Mouse (Mus musculus): ENCODE results near the gene Tgif1. TPM values are rescaled to one million over a fixed set of nuclear protein-coding genes. Genes with fewer than 3 reads are reported as not detected.
"Not testable (repeated sequence)": the region's sequence is repeated elsewhere in the genome, so short reads cannot be mapped to it uniquely, and the experiment has no call there.

Tgif1 gene
- polyA plus RNA-seq, 1 experiment from 2014 or later = 10.9 TPM

DNA sequence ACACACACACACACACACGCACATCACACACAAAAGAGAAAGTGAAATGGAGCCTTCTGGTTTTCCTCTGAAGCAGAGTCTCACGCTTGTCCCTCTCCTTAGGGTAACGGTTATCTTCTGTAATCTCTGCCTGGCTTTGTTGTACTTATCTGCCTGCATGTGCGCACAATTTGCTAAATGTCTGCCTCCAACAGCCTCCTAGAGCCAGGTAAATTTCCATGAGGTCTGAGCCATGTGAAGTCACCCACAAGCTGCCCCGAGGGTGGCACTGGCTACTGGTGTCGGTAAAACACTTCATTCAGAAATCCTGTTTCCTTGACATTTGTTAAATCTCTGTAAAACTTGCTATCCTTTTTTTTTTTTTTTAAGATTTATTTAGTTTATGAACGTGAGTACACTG is 15.3 kb downstream of the Tgif1 start:
- 89% methylated on average over 7 of the region's 7 CpGs for WGBS
- Histone ChIP-seq H3K27me3 (ENCODE audit: control insufficient read depth, insufficient read depth, low read length) (no peaks in the 10 kb centered on the region), H3K27ac (ENCODE audit: low read depth, low read length) (no peak overlapping the region), H3K36me3 (ENCODE audit: control insufficient read depth, insufficient read depth, low read length) (no peaks in the 10 kb centered on the region), H3K4me3 (ENCODE audit: low read depth, low read length) (no peak overlapping the region), H3K9me3 (ENCODE audit: control insufficient read depth, low read length) (no peaks in the 10 kb centered on the region), H3K4me2 (ENCODE audit: low read depth, low read length) (no peak overlapping the region), H3K9ac (replicated peaks; ENCODE audit: low read depth, low read length) (no peak overlapping the region), H3K4me1 (ENCODE audit: control insufficient read depth, insufficient read depth, low read length) (peaks cover 7% of the 10 kb centered on the region; the same call in 1 of the 2 replicates)
- no peak for ATAC-seq (ENCODE audit: low read depth)

DNA sequence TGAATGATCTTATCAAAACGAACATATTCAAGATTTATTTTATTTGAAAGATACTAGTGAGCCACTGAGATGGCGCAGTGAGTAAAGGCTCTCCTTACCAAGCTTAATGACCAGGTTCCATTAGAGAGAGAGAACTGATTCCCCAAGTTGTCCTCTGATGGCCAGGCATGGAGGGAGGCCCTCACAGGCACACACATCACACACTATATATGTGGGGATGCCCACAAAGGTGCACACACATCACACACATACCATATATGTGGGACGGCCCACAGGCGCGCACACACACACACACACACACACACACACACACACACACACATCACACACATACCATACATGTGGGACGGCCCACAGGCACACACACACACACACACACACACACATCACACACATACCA is 15.9 kb downstream of the Tgif1 start:
- WGBS = 90% methylated on average over 5 of the region's 6 CpGs
- not testable (repeated sequence) for H3K36me3 ChIP-seq (ENCODE audit: control insufficient read depth, insufficient read depth, low read length); H3K4me1 ChIP-seq (ENCODE audit: control insufficient read depth, insufficient read depth, low read length); H3K9ac ChIP-seq (replicated peaks; ENCODE audit: low read depth, low read length); H3K27ac ChIP-seq (ENCODE audit: low read depth, low read length); H3K4me2 ChIP-seq (ENCODE audit: low read depth, low read length); H3K27me3 ChIP-seq (ENCODE audit: control insufficient read depth, insufficient read depth, low read length); H3K4me3 ChIP-seq (ENCODE audit: low read depth, low read length); H3K9me3 ChIP-seq (ENCODE audit: control insufficient read depth, low read length); ATAC-seq (ENCODE audit: low read depth)

DNA sequence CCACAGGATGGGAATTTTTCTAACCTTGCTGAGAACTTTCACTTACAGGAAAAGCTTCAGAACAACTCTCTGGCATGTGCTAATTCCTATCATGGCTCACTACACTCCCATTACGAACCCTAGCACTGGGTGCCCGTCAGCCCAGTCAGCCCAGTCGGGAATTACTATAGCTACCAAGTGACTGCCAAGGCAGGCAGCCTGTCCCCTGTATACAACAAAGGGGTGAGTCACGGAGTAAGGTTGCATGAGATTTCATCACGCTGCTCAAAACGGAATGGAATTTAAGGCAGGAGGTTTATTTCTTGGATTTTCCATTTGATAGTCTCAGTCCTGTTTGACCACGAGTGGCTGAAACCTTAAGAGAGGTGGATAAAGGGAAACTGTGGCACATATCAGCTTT is 16.5 kb downstream of the Tgif1 start:
- WGBS = 60% methylated on average over 7 of the region's 7 CpGs
- H3K27ac ChIP-seq (ENCODE audit: low read depth, low read length) = no peak overlapping the region
- no peak for ATAC-seq (ENCODE audit: low read depth)
- no peak overlapping the region for H3K4me2 ChIP-seq (ENCODE audit: low read depth, low read length)
- no peak overlapping the region for H3K9ac ChIP-seq (replicated peaks; ENCODE audit: low read depth, low read length)
- H3K36me3 ChIP-seq (ENCODE audit: control insufficient read depth, insufficient read depth, low read length) = no peaks in the 10 kb centered on the region
- H3K4me3 ChIP-seq (ENCODE audit: low read depth, low read length) = no peak overlapping the region
- no peaks in the 10 kb centered on the region for H3K9me3 ChIP-seq (ENCODE audit: control insufficient read depth, low read length)
- peaks cover 7% of the 10 kb centered on the region; the same call in 1 of the 2 replicates for H3K4me1 ChIP-seq (ENCODE audit: control insufficient read depth, insufficient read depth, low read length)
- H3K27me3 ChIP-seq (ENCODE audit: control insufficient read depth, insufficient read depth, low read length) = no peaks in the 10 kb centered on the region

DNA sequence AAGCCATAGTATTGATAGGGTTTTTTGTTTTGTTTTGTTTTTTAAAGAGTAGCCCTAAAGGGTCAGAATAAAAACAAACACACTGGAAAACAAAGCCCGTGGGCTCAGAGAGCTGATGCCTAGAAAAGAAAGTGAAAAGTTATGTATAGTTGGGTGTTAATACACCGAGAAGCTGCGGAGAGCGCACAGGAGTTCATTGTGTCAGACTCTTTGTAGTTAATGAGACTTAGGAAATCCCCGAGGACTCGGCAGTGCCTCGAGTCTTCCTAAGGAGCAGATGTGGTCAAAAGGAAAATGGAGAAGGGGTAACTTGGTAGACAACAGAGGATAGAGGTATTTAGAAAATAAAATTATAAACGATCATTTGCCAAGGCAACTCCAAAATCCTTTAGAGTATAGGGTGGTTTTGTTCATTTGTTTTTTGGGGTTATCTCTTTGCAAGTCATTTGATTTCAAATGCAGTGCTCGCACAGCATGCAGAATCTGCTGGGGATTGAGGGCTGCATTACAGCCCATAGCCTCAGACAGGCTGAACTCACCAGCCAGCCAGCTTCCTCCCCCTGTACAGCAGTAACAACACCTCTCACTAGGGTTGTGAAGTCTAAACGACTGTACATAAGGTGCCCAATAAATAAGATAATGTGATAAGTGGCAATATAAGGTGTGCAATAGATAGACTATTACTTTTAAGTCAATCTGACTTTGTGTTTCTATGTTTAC is 18.1 kb downstream of the Tgif1 start:
- ATAC-seq (ENCODE audit: low read depth) = no peak
- 2% methylated on average over 10 of the region's 10 CpGs for WGBS
- Histone ChIP-seq H3K4me3 (ENCODE audit: low read depth, low read length) (peak overlapping the region; percentile 43), H3K4me2 (ENCODE audit: low read depth, low read length) (peak overlapping the region; percentile 94), H3K9me3 (ENCODE audit: control insufficient read depth, low read length) (no peaks in the 10 kb centered on the region), H3K36me3 (ENCODE audit: control insufficient read depth, insufficient read depth, low read length) (no peaks in the 10 kb centered on the region), H3K9ac (replicated peaks; ENCODE audit: low read depth, low read length) (peak overlapping the region; percentile 51; the same call in 1 of the 2 replicates), H3K27ac (ENCODE audit: low read depth, low read length) (no peak overlapping the region), H3K4me1 (ENCODE audit: control insufficient read depth, insufficient read depth, low read length) (peaks cover 7% of the 10 kb centered on the region; the same call in 1 of the 2 replicates), H3K27me3 (ENCODE audit: control insufficient read depth, insufficient read depth, low read length) (no peaks in the 10 kb centered on the region)

DNA sequence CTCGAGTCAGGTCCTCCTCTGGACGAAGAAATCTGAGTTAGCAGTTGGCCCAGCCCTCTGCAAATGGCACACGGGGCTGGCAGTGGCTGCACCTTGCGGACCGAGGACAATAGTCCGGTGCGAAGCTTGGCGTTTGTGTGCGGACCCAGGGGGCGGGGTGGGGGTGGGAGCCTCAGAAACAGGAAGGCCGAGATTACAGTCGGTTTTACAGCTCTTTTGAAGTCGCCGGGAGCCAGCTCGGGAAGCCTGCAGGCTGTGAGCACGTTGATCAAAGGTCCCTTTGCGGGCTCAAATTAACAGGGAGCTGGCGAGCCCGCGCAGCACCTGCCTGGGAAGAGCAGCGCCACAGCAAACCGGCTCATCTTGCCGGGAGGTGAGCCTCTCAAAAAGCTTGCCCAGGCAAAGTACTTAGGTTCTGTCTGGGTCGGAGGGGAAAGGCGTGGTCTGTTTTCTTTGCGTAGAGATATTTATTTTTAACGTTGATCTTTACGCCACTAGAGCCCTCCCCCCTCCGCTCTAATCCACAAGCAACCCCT is 18.8 kb downstream of the Tgif1 start:
- no peaks in the 10 kb centered on the region for H3K27me3 ChIP-seq (ENCODE audit: control insufficient read depth, insufficient read depth, low read length)
- H3K4me3 ChIP-seq (ENCODE audit: low read depth, low read length) = peak overlapping the region; percentile 43
- ATAC-seq (ENCODE audit: low read depth) = peak; percentile 65
- no peak overlapping the region for H3K27ac ChIP-seq (ENCODE audit: low read depth, low read length)
- under 1% methylated on average over 29 of the region's 29 CpGs for WGBS
- peak overlapping the region; percentile 51; the same call in 1 of the 2 replicates for H3K9ac ChIP-seq (replicated peaks; ENCODE audit: low read depth, low read length)
- H3K4me1 ChIP-seq (ENCODE audit: control insufficient read depth, insufficient read depth, low read length) = peaks cover 7% of the 10 kb centered on the region; the same call in 1 of the 2 replicates
- no peaks in the 10 kb centered on the region for H3K36me3 ChIP-seq (ENCODE audit: control insufficient read depth, insufficient read depth, low read length)
- peak overlapping the region; percentile 94 for H3K4me2 ChIP-seq (ENCODE audit: low read depth, low read length)
- no peaks in the 10 kb centered on the region for H3K9me3 ChIP-seq (ENCODE audit: control insufficient read depth, low read length)

DNA sequence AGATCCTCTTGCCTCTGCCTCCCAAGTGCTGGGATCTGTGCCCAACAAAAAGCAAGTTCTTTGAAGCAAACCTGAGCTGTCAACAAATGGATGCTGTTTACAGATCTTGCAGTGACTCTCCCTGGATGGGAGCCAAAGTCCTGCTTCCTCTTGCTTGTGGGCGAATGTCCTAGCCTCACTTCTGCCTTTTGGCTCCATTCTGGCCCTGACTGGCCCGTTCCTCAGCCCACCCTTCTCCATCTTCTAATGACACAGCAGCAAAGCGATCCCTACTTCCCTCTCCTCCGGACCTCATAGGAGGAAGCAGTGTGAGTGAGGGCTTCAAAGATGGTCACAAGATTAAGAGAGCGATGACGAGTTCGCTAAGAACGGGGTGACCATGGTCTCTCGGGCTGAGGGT is 20.8 kb downstream of the Tgif1 start:
- Histone ChIP-seq H3K4me3 (ENCODE audit: low read depth, low read length) (no peak overlapping the region), H3K27ac (ENCODE audit: low read depth, low read length) (no peak overlapping the region), H3K9ac (replicated peaks; ENCODE audit: low read depth, low read length) (no peak overlapping the region), H3K4me2 (ENCODE audit: low read depth, low read length) (no peak overlapping the region), H3K9me3 (ENCODE audit: control insufficient read depth, low read length) (no peaks in the 10 kb centered on the region), H3K27me3 (ENCODE audit: control insufficient read depth, insufficient read depth, low read length) (no peaks in the 10 kb centered on the region), H3K4me1 (ENCODE audit: control insufficient read depth, insufficient read depth, low read length) (peaks cover 7% of the 10 kb centered on the region; the same call in 1 of the 2 replicates), H3K36me3 (ENCODE audit: control insufficient read depth, insufficient read depth, low read length) (no peaks in the 10 kb centered on the region)
- ATAC-seq (ENCODE audit: low read depth) = no peak
- 97% methylated on average over 9 of the region's 9 CpGs for WGBS

DNA sequence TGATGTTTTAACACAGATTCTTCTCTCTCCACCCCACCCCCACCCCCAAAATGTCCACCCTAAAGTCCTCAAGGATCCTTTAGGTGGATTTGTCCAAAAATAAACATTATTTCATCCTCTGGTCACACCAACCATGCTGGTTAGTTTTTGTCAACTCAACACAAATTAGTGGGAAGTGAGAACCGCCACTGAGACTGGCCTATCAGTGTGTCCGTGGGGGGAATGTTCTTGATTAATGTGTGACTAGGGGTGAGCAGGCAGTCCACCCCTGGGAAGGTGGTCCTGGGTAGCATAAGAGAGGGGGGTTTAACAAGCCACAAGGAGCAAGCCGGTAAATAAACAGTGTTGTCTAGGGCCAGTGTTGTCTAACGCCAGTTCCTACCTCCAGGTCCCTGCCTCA is 21.8 kb downstream of the Tgif1 start:
- no peak overlapping the region for H3K9ac ChIP-seq (replicated peaks; ENCODE audit: low read depth, low read length)
- no peak overlapping the region for H3K27ac ChIP-seq (ENCODE audit: low read depth, low read length)
- H3K9me3 ChIP-seq (ENCODE audit: control insufficient read depth, low read length) = no peaks in the 10 kb centered on the region
- no peaks in the 10 kb centered on the region for H3K27me3 ChIP-seq (ENCODE audit: control insufficient read depth, insufficient read depth, low read length)
- ATAC-seq (ENCODE audit: low read depth) = no peak
- no peak overlapping the region for H3K4me2 ChIP-seq (ENCODE audit: low read depth, low read length)
- no peak overlapping the region for H3K4me3 ChIP-seq (ENCODE audit: low read depth, low read length)
- H3K36me3 ChIP-seq (ENCODE audit: control insufficient read depth, insufficient read depth, low read length) = no peaks in the 10 kb centered on the region
- H3K4me1 ChIP-seq (ENCODE audit: control insufficient read depth, insufficient read depth, low read length) = peaks cover 7% of the 10 kb centered on the region; the same call in 1 of the 2 replicates
- 69% methylated on average over 4 of the region's 4 CpGs for WGBS

DNA sequence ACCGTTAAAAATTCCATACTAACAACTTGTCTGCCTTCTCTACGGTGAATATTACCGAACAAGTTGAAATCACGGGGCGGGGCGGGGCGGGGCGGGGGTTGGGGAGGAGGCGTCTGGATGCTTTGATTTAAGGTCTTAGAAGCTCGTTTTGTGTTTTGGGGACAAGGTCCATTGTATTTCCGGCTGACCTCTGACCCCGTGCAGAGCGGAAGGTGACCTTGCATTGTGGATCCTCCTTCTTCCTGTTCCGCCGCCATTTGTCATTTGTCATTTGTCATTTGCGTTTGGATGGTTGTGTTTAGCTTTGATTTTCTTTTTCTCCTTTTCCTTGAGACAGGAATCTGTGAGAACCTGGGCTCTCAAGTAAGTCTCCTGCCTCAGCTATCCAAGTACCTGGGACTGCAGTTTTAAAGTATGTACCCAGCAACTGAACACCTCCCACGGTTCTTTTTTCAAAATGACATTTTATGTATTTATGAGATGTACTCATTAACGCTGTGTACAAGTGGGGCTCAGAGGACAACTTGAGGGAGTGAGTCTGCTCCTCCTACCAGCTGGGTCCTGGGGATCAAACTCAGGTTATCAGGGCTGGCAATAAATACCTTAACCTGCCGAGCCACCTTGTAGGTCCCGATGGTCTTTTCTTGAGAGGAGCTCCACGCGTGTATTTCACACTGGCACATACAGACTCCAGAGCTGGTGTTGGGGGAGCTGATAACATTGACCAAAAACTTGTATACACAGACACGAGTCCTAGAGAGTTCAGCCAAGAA is 23.2 kb downstream of the Tgif1 start:
- no peak overlapping the region for H3K9ac ChIP-seq (replicated peaks; ENCODE audit: low read depth, low read length)
- H3K36me3 ChIP-seq (ENCODE audit: control insufficient read depth, insufficient read depth, low read length) = no peaks in the 10 kb centered on the region
- no peak overlapping the region for H3K4me3 ChIP-seq (ENCODE audit: low read depth, low read length)
- H3K27ac ChIP-seq (ENCODE audit: low read depth, low read length) = no peak overlapping the region
- H3K4me2 ChIP-seq (ENCODE audit: low read depth, low read length) = no peak overlapping the region
- H3K4me1 ChIP-seq (ENCODE audit: control insufficient read depth, insufficient read depth, low read length) = peaks cover 4% of the 10 kb centered on the region; the same call in 1 of the 2 replicates
- no peaks in the 10 kb centered on the region for H3K9me3 ChIP-seq (ENCODE audit: control insufficient read depth, low read length)
- 66% methylated on average over 23 of the region's 23 CpGs for WGBS
- no peaks in the 10 kb centered on the region for H3K27me3 ChIP-seq (ENCODE audit: control insufficient read depth, insufficient read depth, low read length)
- ATAC-seq (ENCODE audit: low read depth) = no peak

DNA sequence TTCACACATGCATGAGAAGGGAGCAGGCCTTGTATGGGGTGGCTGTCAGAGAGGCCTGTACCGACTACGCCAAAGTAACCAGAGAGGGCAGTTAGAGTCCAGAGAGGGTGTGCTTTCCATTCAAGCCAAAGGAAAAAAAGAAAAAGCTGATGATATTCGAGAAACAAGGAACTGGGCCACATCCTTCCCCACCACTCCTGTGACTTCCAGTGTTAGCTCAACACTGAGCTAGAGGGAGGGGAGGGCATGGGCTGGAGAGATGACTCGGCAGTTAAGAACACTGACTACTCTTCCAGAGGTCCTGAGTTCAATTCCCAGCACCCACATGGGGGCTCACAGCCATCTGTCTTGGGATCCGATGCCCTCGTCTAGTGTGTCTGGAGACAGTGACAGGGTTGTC is 24.1 kb downstream of the Tgif1 start:
- Histone ChIP-seq H3K9me3 (ENCODE audit: control insufficient read depth, low read length) (no peaks in the 10 kb centered on the region), H3K4me1 (ENCODE audit: control insufficient read depth, insufficient read depth, low read length) (no peaks in the 10 kb centered on the region), H3K4me3 (ENCODE audit: low read depth, low read length) (no peak overlapping the region), H3K27ac (ENCODE audit: low read depth, low read length) (no peak overlapping the region), H3K9ac (replicated peaks; ENCODE audit: low read depth, low read length) (no peak overlapping the region), H3K36me3 (ENCODE audit: control insufficient read depth, insufficient read depth, low read length) (no peaks in the 10 kb centered on the region), H3K27me3 (ENCODE audit: control insufficient read depth, insufficient read depth, low read length) (no peaks in the 10 kb centered on the region), H3K4me2 (ENCODE audit: low read depth, low read length) (no peak overlapping the region)
- 85% methylated on average over 6 of the region's 6 CpGs for WGBS
- no peak for ATAC-seq (ENCODE audit: low read depth)
